Mouse (Mus musculus): Measurements from ENCODE around the gene Smim15. TPM values are rescaled to one million over a fixed set of nuclear protein-coding genes. Genes with fewer than 3 reads are reported as not detected.

Smim15 gene
- 162 TPM for polyA plus RNA-seq (2014; fragmentation: Illumina TruSeq; extraction: RNeasy Lipid Tissue Mini Kit (QIAGEN cat#74804); ENCODE audit: low read depth, low replicate concordance)

GRCm38 (mm10) chr13:108044222-108044941 lies at the start of gene Smim15:
Smim15 (plus strand) TSS chr13:108044446.

Other genes with a start within 250 kb of the Smim15 start
- gene Ndufaf2, start 114.2 kb downstream of the Smim15 start, polyA plus RNA-seq (2014; fragmentation: Illumina TruSeq; extraction: RNeasy Lipid Tissue Mini Kit (QIAGEN cat#74804); ENCODE audit: low read depth, low replicate concordance): 119 TPM
- gene Ercc8, start 114.3 kb downstream of the Smim15 start, polyA plus RNA-seq (2014; fragmentation: Illumina TruSeq; extraction: RNeasy Lipid Tissue Mini Kit (QIAGEN cat#74804); ENCODE audit: low read depth, low replicate concordance): 6.3 TPM
- gene Elovl7, start 170.0 kb downstream of the Smim15 start, polyA plus RNA-seq (2014; fragmentation: Illumina TruSeq; extraction: RNeasy Lipid Tissue Mini Kit (QIAGEN cat#74804); ENCODE audit: low read depth, low replicate concordance): 8.0 TPM